Mouse (Mus musculus): ENCODE results near the gene Cdkal1. TPM values are rescaled to one million over a fixed set of nuclear protein-coding genes. Genes with fewer than 3 reads are reported as not detected.

Gene Cdkal1
- total RNA-seq, 2 experiments from 2014 or later: 21.3 to 34.2 TPM

- DNase-seq: no peak
These were observed 621.5 kb downstream of the Cdkal1 start for GRCm38 (mm10) chr13:29233970-29234369.

- DNase-seq: peak; percentile 57
These were observed 622.8 kb downstream of the Cdkal1 start for GRCm38 (mm10) chr13:29232681-29233080.

- no peak for DNase-seq
These were observed 630.7 kb downstream of the Cdkal1 start for GRCm38 (mm10) chr13:29224815-29225214.

GRCm38 (mm10) chr13:29222261-29222838 is 633.1 kb downstream of the Cdkal1 start:
- DNase-seq: no peak

GRCm38 (mm10) chr13:29221646-29222045 is 633.8 kb downstream of the Cdkal1 start:
- no peak for DNase-seq

GRCm38 (mm10) chr13:29218594-29219230 is 636.8 kb downstream of the Cdkal1 start:
- DNase-seq: no peak

- DNase-seq: no peak
These were observed 645.1 kb downstream of the Cdkal1 start for GRCm38 (mm10) chr13:29210159-29211021.

- DNase-seq: no peak
These were observed 646.7 kb downstream of the Cdkal1 start for GRCm38 (mm10) chr13:29208749-29209148.

GRCm38 (mm10) chr13:29203856-29204255 is 651.6 kb downstream of the Cdkal1 start:
- DNase-seq: no peak

GRCm38 (mm10) chr13:29203426-29203825 is 652.0 kb downstream of the Cdkal1 start:
- no peak for DNase-seq

GRCm38 (mm10) chr13:29202562-29202961 is 652.9 kb downstream of the Cdkal1 start:
- peak; percentile 13 for DNase-seq

- peak; percentile 72 for DNase-seq
These were observed 655.8 kb downstream of the Cdkal1 start for GRCm38 (mm10) chr13:29199679-29200078.

- no peak for DNase-seq
These were observed 658.5 kb downstream of the Cdkal1 start for GRCm38 (mm10) chr13:29196798-29197498.

- no peak for DNase-seq
These were observed 659.8 kb downstream of the Cdkal1 start for GRCm38 (mm10) chr13:29195722-29196121.

- DNase-seq: no peak
These were observed 660.5 kb downstream of the Cdkal1 start for GRCm38 (mm10) chr13:29194946-29195345.

- DNase-seq: no peak
These were observed 662.8 kb downstream of the Cdkal1 start for GRCm38 (mm10) chr13:29192697-29193096.

GRCm38 (mm10) chr13:29190548-29190947 is 664.9 kb downstream of the Cdkal1 start:
- no peak for DNase-seq

- DNase-seq: no peak
These were observed 668.7 kb downstream of the Cdkal1 start for GRCm38 (mm10) chr13:29186748-29187147.

GRCm38 (mm10) chr13:29185545-29185944 is 669.9 kb downstream of the Cdkal1 start:
- DNase-seq: no peak

GRCm38 (mm10) chr13:29184545-29184944 is 670.9 kb downstream of the Cdkal1 start:
- no peak for DNase-seq

GRCm38 (mm10) chr13:29179861-29180260 is 675.6 kb downstream of the Cdkal1 start:
- no peak for DNase-seq

GRCm38 (mm10) chr13:29179260-29179659 is 676.2 kb downstream of the Cdkal1 start:
- no peak for DNase-seq

Measured in adrenal gland, postnatal 10 days (tissue).